In genomic region chr3:88717831-88718230, GRCm38 (mm10) we compare ENCODE assay signal across 8 mouse cellular contexts. TPM values are rescaled to one million over a fixed set of nuclear protein-coding genes. Genes with fewer than 3 reads are reported as not detected.
A peak's percentile ranks its signal among the peaks of the same experiment; 100 is the strongest.
DNase-seq lines count a peak whose midpoint lies in the region; ATAC-seq and TF ChIP-seq lines count a peak whose summit lies in the region.

No protein-coding gene starts in this region.

- H3K4me1 ChIP-seq in embryonic facial prominence, embryonic 14.5 days (ENCODE audit: control insufficient read depth, insufficient read depth, low read length): peaks cover 13% of the 10 kb centered on the region
- peaks cover 12% of the 10 kb centered on the region for H3K4me1 ChIP-seq in limb, embryonic 10.5 days
- H3K4me1 ChIP-seq in neural tube, embryonic 14.5 days (ENCODE audit: control insufficient read depth, insufficient read depth, low read length): peaks cover 20% of the 10 kb centered on the region

- peak overlapping the region; percentile 89 for H3K27ac ChIP-seq in layer of hippocampus, adult 2 months
- H3K27ac ChIP-seq in embryonic facial prominence, embryonic 14.5 days (replicated peaks; ENCODE audit: low read depth, low read length): no peak overlapping the region
- H3K27ac ChIP-seq in limb, embryonic 10.5 days: no peak overlapping the region
- H3K27ac ChIP-seq in neural tube, embryonic 14.5 days (ENCODE audit: low read depth, low read length): no peak overlapping the region

- H3K9me3 ChIP-seq in embryonic facial prominence, embryonic 14.5 days (ENCODE audit: control insufficient read depth, low read length): no peaks in the 10 kb centered on the region
- H3K9me3 ChIP-seq in limb, embryonic 10.5 days (replicated peaks): no peaks in the 10 kb centered on the region
- no peaks in the 10 kb centered on the region for H3K9me3 ChIP-seq in neural tube, embryonic 14.5 days (ENCODE audit: control insufficient read depth, low read length)

- peak overlapping the region; percentile 82 for H3K4me3 ChIP-seq in layer of hippocampus, adult 2 months
- peak overlapping the region; percentile 63 for H3K4me3 ChIP-seq in embryonic facial prominence, embryonic 14.5 days (ENCODE audit: low read depth, low read length)
- peak overlapping the region; percentile 76; the same call in 1 of the 2 replicates for H3K4me3 ChIP-seq in limb, embryonic 10.5 days
- H3K4me3 ChIP-seq in neural tube, embryonic 14.5 days (ENCODE audit: low read depth, low read length): peak overlapping the region; percentile 13; the same call in 1 of the 2 replicates

- 53% methylated on average over 1 of the region's 1 CpGs for WGBS in embryonic facial prominence, embryonic 14.5 days
- 72% methylated on average over 1 of the region's 1 CpGs for WGBS in limb, embryonic 10.5 days
- WGBS in neural tube, embryonic 14.5 days: 69% methylated on average over 1 of the region's 1 CpGs

- no peak for TF ChIP-seq CTCF in layer of hippocampus, adult 2 months (conservative IDR thresholded peaks at IDR 0.05)

- 0 out of 2 replicates have a peak overlapping the region, but pooled peaks have one; percentile 35 for H3K9ac ChIP-seq in embryonic facial prominence, embryonic 14.5 days (ENCODE audit: low read depth, low read length)
- H3K9ac ChIP-seq in neural tube, embryonic 14.5 days (replicated peaks; ENCODE audit: low read depth, low read length): no peak overlapping the region; the same call in 1 of the 2 replicates

- no peak for DNase-seq in layer of hippocampus, adult 2 months (ENCODE audit: low spot score in 2 of 2)
- no peak for DNase-seq in layer of hippocampus, postnatal 10 days (ENCODE audit: low spot score in 2 of 2)
- peak; percentile 57 for DNase-seq in embryonic facial prominence, embryonic 14.5 days (ENCODE audit: low spot score)
- no peak for DNase-seq in limb, embryonic 10.5 days (ENCODE audit: low spot score)
- DNase-seq in left cerebral cortex, adult 11 months (ENCODE audit: low spot score): no peak
- no peak for DNase-seq in frontal cortex, postnatal 25 days (ENCODE audit: low spot score in 2 of 2)
- no peak for DNase-seq in gastrocnemius, adult 18-20 months (ENCODE audit: low spot score)

- H3K36me3 ChIP-seq in embryonic facial prominence, embryonic 14.5 days (ENCODE audit: control insufficient read depth, insufficient read depth, low read length): peaks cover 49% of the 10 kb centered on the region
- H3K36me3 ChIP-seq in limb, embryonic 10.5 days: peaks cover 52% of the 10 kb centered on the region
- peaks cover 10% of the 10 kb centered on the region for H3K36me3 ChIP-seq in neural tube, embryonic 14.5 days (ENCODE audit: control insufficient read depth, insufficient read depth, low read length)

- H3K27me3 ChIP-seq in embryonic facial prominence, embryonic 14.5 days (replicated peaks; ENCODE audit: control insufficient read depth, insufficient read depth, low read length): no peaks in the 10 kb centered on the region
- H3K27me3 ChIP-seq in limb, embryonic 10.5 days (ENCODE audit: low read depth, poor library complexity, severe bottlenecking): no peaks in the 10 kb centered on the region
- no peaks in the 10 kb centered on the region for H3K27me3 ChIP-seq in neural tube, embryonic 14.5 days (ENCODE audit: control insufficient read depth, insufficient read depth, low read length)

- H3K4me2 ChIP-seq in embryonic facial prominence, embryonic 14.5 days (ENCODE audit: low read depth, low read length): peak overlapping the region; percentile 83
- peak overlapping the region; percentile 80 for H3K4me2 ChIP-seq in neural tube, embryonic 14.5 days (ENCODE audit: low read depth, low read length)

- no peak for ATAC-seq in embryonic facial prominence, embryonic 14.5 days (ENCODE audit: low read depth)
- ATAC-seq in neural tube, embryonic 14.5 days (ENCODE audit: low read depth): no peak

RNA-seq across cellular contexts. Expression of gene Rit1, which starts 1.2 kb away (rescaled TPM):
- total RNA-seq in layer of hippocampus, adult 2 months (2021): 10 to 100 TPM; 40.8 to 44.2 TPM
- total RNA-seq in layer of hippocampus, postnatal 10 days (2021): 10 to 100 TPM; 48.8 to 55.2 TPM
- polyA plus RNA-seq in embryonic facial prominence, embryonic 14.5 days (2014; fragmentation: Nextera tagmentation; extraction: Ambion mirVana): 60.9 and 62.9 TPM in 2 replicates
- polyA plus RNA-seq in limb, embryonic 10.5 days (2016; fragmentation: Nextera tagmentation; extraction: Ambion mirVana): 26.8 and 28.4 TPM in 2 replicates
- polyA plus RNA-seq in neural tube, embryonic 14.5 days (2014; fragmentation: Nextera tagmentation; extraction: Ambion mirVana): 60.1 and 62.1 TPM in 2 replicates
- total RNA-seq in gastrocnemius, adult 18-20 months (2021): 10 to 100 TPM; 18.0 to 22.4 TPM

RNA-seq across cellular contexts. Expression of gene Khdc4, which starts 32.2 kb away (rescaled TPM):
- total RNA-seq in layer of hippocampus, adult 2 months (2021): 10 to 100 TPM; 55.1 to 55.5 TPM
- total RNA-seq in layer of hippocampus, postnatal 10 days (2021): 10 to 100 TPM; 54.2 to 56.1 TPM
- 66.4 and 70.3 TPM in 2 replicates for polyA plus RNA-seq in embryonic facial prominence, embryonic 14.5 days (2014; fragmentation: Nextera tagmentation; extraction: Ambion mirVana)
- polyA plus RNA-seq in limb, embryonic 10.5 days (2016; fragmentation: Nextera tagmentation; extraction: Ambion mirVana): 103 and 111 TPM in 2 replicates
- polyA plus RNA-seq in neural tube, embryonic 14.5 days (2014; fragmentation: Nextera tagmentation; extraction: Ambion mirVana): 86.4 and 97.4 TPM in 2 replicates
- 10 to 100 TPM; 18.7 to 23.4 TPM for total RNA-seq in gastrocnemius, adult 18-20 months (2021)

RNA-seq across cellular contexts. Expression of gene Syt11, which starts 57.1 kb away (rescaled TPM):
- 100 to 1,000 TPM; 473 to 514 TPM for total RNA-seq in layer of hippocampus, adult 2 months (2021)
- 100 to 1,000 TPM; 430 to 447 TPM for total RNA-seq in layer of hippocampus, postnatal 10 days (2021)
- polyA plus RNA-seq in embryonic facial prominence, embryonic 14.5 days (2014; fragmentation: Nextera tagmentation; extraction: Ambion mirVana): 25.8 and 30.9 TPM in 2 replicates
- polyA plus RNA-seq in limb, embryonic 10.5 days (2016; fragmentation: Nextera tagmentation; extraction: Ambion mirVana): 15.1 and 28.1 TPM in 2 replicates
- 211 and 255 TPM in 2 replicates for polyA plus RNA-seq in neural tube, embryonic 14.5 days (2014; fragmentation: Nextera tagmentation; extraction: Ambion mirVana)
- total RNA-seq in gastrocnemius, adult 18-20 months (2021): 1 to 10 TPM; 3.7 to 4.6 TPM

Comparison
In these comparisons a context has a peak if more than half of its experiments do, and no peak if none do; other contexts are left out.
1. H3K4me3 ChIP-seq: peak in every context shown above with its lines; median percentile 82 in layer of hippocampus, adult 2 months; 76 in limb, embryonic 10.5 days; 63 in embryonic facial prominence, embryonic 14.5 days; 13 in neural tube, embryonic 14.5 days.
2. RNA of gene Syt11, which starts 57.1 kb away (total RNA-seq): 473 to 514 TPM in layer of hippocampus, adult 2 months and 430 to 447 TPM in layer of hippocampus, postnatal 10 days; 3.7 to 4.6 TPM in gastrocnemius, adult 18-20 months; every median in the first group is over 10 times any median in the second.